ENCODE assay signal across 8 mouse cellular contexts in the genomic region with DNA sequence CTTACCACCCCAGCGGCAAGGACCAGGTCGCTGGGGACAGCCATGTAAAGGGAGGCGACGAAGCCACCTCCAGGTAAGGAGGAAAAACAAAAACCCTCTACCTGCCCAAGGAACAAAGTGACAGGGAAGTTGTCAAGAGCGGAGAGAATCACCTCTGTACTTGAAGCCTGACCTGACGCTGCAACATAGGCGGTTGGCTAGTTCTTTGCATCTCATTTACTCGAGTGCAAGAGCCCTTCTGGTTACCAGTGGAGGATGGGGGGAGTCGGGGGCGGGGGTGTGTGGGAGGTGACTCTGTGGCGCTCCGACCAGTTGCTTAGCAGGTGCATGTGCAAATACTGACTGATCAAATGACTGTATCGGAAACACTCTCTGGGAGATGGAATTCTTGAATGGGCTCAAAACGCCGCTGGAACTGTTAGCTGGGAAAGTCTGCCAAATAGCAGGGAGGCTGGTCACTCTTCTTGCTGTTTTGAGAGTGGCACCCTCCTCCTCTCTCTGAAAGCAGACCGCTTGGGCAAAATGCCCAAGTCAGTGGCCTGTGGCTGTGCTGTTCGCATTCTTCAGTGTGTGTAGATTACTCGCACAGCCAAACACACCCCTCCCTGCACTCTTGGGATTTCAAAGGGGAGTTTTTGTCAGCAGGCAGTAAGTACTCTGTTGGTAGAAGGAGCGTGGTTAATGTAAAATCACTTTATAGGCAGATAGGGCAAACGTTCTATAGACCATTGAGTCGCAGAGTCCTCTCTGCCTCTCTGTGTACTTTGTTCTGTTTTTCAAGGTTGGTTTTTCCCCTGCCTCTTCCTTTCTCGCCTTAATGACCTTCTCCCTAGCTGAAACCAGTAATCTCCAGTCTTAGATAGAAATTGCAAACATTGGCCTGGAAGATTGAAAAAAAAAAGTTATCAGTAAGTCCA. TPM values are rescaled to one million over a fixed set of nuclear protein-coding genes. Genes with fewer than 3 reads are reported as not detected.
DNase-seq lines count a peak whose midpoint lies in the region; ATAC-seq and TF ChIP-seq lines count a peak whose summit lies in the region.

No protein-coding gene starts in this region.

- H3K4me2 ChIP-seq in forebrain, embryonic 16.5 days (ENCODE audit: low read length): peak overlapping the region; percentile 77
- H3K4me2 ChIP-seq in lung, embryonic 14.5 days: peak overlapping the region; percentile 92

- no peak for TF ChIP-seq CTCF in layer of hippocampus, adult 2 months (conservative IDR thresholded peaks at IDR 0.05)
- no peak for TF ChIP-seq CTCF in lung, embryonic 14.5 days (IDR thresholded peaks at IDR 0.05; ENCODE audit: low read depth)

- H3K4me3 ChIP-seq in ES-E14 (ENCODE audit: insufficient read depth in 1 of 2, low read depth in 1 of 2, low read length in 2 of 2, poor library complexity in 1 of 2, severe bottlenecking in 1 of 2): peak overlapping the region; percentile 44 to 64
- peak overlapping the region; percentile 53 for H3K4me3 ChIP-seq in forebrain, embryonic 16.5 days (replicated peaks; ENCODE audit: low read length)
- peak overlapping the region; percentile 60 for H3K4me3 ChIP-seq in layer of hippocampus, adult 2 months
- peak overlapping the region; percentile 60 for H3K4me3 ChIP-seq in lung, embryonic 14.5 days (ENCODE audit: low read depth, low read length)

- H3K9me3 ChIP-seq in ES-E14 (ENCODE audit: control insufficient read depth, insufficient read depth, low read depth, low read length): no peaks in the 10 kb centered on the region
- no peaks in the 10 kb centered on the region for H3K9me3 ChIP-seq in forebrain, embryonic 16.5 days (ENCODE audit: control insufficient read depth, low read length)
- no peaks in the 10 kb centered on the region for H3K9me3 ChIP-seq in lung, embryonic 14.5 days (ENCODE audit: low read depth, low read length)

- no peaks in the 10 kb centered on the region for H3K36me3 ChIP-seq in ES-E14 (ENCODE audit: control insufficient read depth, insufficient read depth, low read length, poor library complexity, severe bottlenecking)
- no peaks in the 10 kb centered on the region for H3K36me3 ChIP-seq in forebrain, embryonic 16.5 days (ENCODE audit: control insufficient read depth, insufficient read depth)
- H3K36me3 ChIP-seq in lung, embryonic 14.5 days (ENCODE audit: insufficient read depth): no peaks in the 10 kb centered on the region

- peak; percentile 86 for ATAC-seq in forebrain, embryonic 16.5 days
- peak; percentile 84 for ATAC-seq in lung, embryonic 14.5 days (ENCODE audit: insufficient read depth)

- peak; percentile 11 for DNase-seq in ES-E14 (ENCODE audit: low read depth, low spot score)
- peak; percentile 9 for DNase-seq in cerebellum, adult 11 months
- DNase-seq in heart, postnatal 36 days: peak; percentile 73 to 81
- DNase-seq in layer of hippocampus, adult 2 months (ENCODE audit: low spot score in 2 of 2): peak; percentile 24 to 30
- peak; percentile 94 for DNase-seq in lung, embryonic 14.5 days
- DNase-seq in ovary, postnatal 10 days (ENCODE audit: low spot score): peak; percentile 47
- peak; percentile 55 for DNase-seq in thymus, postnatal 4 days

- peak overlapping the region; percentile 20; the same call in 1 of the 2 replicates for H3K9ac ChIP-seq in ES-E14 (ENCODE audit: insufficient read depth, low read depth, low read length, poor library complexity, severe bottlenecking)
- H3K9ac ChIP-seq in forebrain, embryonic 16.5 days (replicated peaks; ENCODE audit: low read depth, low read length): peak overlapping the region; percentile 47
- peak overlapping the region; percentile 62 for H3K9ac ChIP-seq in lung, embryonic 14.5 days

- WGBS in forebrain, embryonic 16.5 days: under 1% methylated on average over 22 of the region's 22 CpGs
- 2% methylated on average over 22 of the region's 22 CpGs for WGBS in lung, embryonic 14.5 days

- in situ Hi-C loops in ES-E14 (cut with MboI; ENCODE audit: low sequenced_read_pairs in 2 of 2, unreplicated experiment in 2 of 2): no loop called here

- H3K4me1 ChIP-seq in ES-E14 (ENCODE audit: control insufficient read depth in 2 of 2, insufficient read depth in 2 of 2, low read length in 2 of 2, poor library complexity in 1 of 2): peaks cover 0 to 3% of the 10 kb centered on the region in 2 experiments; a peak in 1 of 4 replicates
- H3K4me1 ChIP-seq in forebrain, embryonic 16.5 days (replicated peaks; ENCODE audit: control insufficient read depth, insufficient read depth, low read length): peaks cover 18% of the 10 kb centered on the region
- peaks cover 10% of the 10 kb centered on the region; the same call in 1 of the 2 replicates for H3K4me1 ChIP-seq in lung, embryonic 14.5 days (ENCODE audit: insufficient read depth)

- H3K27me3 ChIP-seq in forebrain, embryonic 16.5 days (replicated peaks; ENCODE audit: control insufficient read depth, insufficient read depth, low read length): no peaks in the 10 kb centered on the region
- no peaks in the 10 kb centered on the region for H3K27me3 ChIP-seq in lung, embryonic 14.5 days (ENCODE audit: insufficient read depth, low read length)

- intact Hi-C loops in heart, postnatal 36 days (cut with DNase I): loop anchor here (5.0 kb wide), 2 partner anchors 54 to 401 kb away; no protein-coding TSS in a partner anchor

- H3K27ac ChIP-seq in ES-E14 (ENCODE audit: insufficient read depth, low read depth, low read length, poor library complexity, severe bottlenecking): no peak overlapping the region
- peak overlapping the region; percentile 77 for H3K27ac ChIP-seq in forebrain, embryonic 16.5 days (ENCODE audit: low read length)
- peak overlapping the region; percentile 60 for H3K27ac ChIP-seq in layer of hippocampus, adult 2 months
- H3K27ac ChIP-seq in lung, embryonic 14.5 days (ENCODE audit: low read depth): peak overlapping the region; percentile 95

TF ChIP-seq in ES-E14, 5 proteins besides CTCF, POLR2A, EP300 and RAD21:
- no peak for TF ChIP-seq CHD2 (IDR thresholded peaks at IDR 0.05; ENCODE audit: low read depth, low read length)
- TF ChIP-seq ZC3H11A (IDR thresholded peaks at IDR 0.05; ENCODE audit: borderline replicate concordance, low read depth, low read length): no peak
- TF ChIP-seq ZNF384 (IDR thresholded peaks at IDR 0.05; ENCODE audit: low read depth, low read length): no peak
- TF ChIP-seq MAFK (IDR thresholded peaks at IDR 0.05; ENCODE audit: insufficient read depth, low read depth, low read length): no peak
- no peak for TF ChIP-seq HCFC1 (IDR thresholded peaks at IDR 0.05; ENCODE audit: borderline replicate concordance, insufficient read depth, low read length)

RNA-seq across cellular contexts. Expression of a gene that starts 19.7 kb away (rescaled TPM):
- total RNA-seq in ES-E14 (2012; rRNA removed): 1.6 and 3.1 TPM in 2 replicates
- polyA plus RNA-seq in forebrain, embryonic 16.5 days (2015; fragmentation: Nextera tagmentation; extraction: Ambion mirVana): 13.2 and 13.8 TPM in 2 replicates
- total RNA-seq in heart, postnatal 36 days (2021): 10 to 100 TPM; 17.6 to 18.7 TPM
- total RNA-seq in layer of hippocampus, adult 2 months (2021): 1 to 10 TPM; 4.7 to 4.8 TPM
- polyA plus RNA-seq in lung, embryonic 14.5 days (2014; fragmentation: Nextera tagmentation; extraction: Ambion mirVana): 49.6 and 56.8 TPM in 2 replicates

Comparison
In these comparisons a context has a peak if more than half of its experiments do, and no peak if none do; other contexts are left out.
1. DNase-seq: peak in every context shown above with its lines; median percentile 94 in lung, embryonic 14.5 days; 77 in heart, postnatal 36 days; 55 in thymus, postnatal 4 days; 47 in ovary, postnatal 10 days; 27 in layer of hippocampus, adult 2 months; 11 in ES-E14; 9 in cerebellum, adult 11 months.